Mouse (Mus musculus) stomach, embryonic 16.5 days (tissue): Measurements from ENCODE around the gene Ncbp2. TPM values are rescaled to one million over a fixed set of nuclear protein-coding genes. Genes with fewer than 3 reads are reported as not detected.

Experiments used
- ATAC-seq: fragments of 200-750 bp; cut with Nextera tagmentation; 2 replicates; pipeline ENCODE4 v1.8.0; 2017; ENCODE audit warnings: moderate number of reproducible peaks, moderate TSS enrichment; ENCODE audit not compliant: insufficient read depth, low FRiP score
- H3K27ac ChIP-seq: fragments of 300-500 bp; sonication (generic); 2 replicates; pipeline ENCODE4 v1.5.1; 2014; ENCODE audit warnings: low read length
- H3K27me3 ChIP-seq: fragments of 300-500 bp; sonication (generic); 2 replicates; pipeline ENCODE4 v1.6.1; 2014; ENCODE audit warnings: low read length, control low read depth, mixed read lengths; ENCODE audit not compliant: control insufficient read depth, insufficient read depth
- H3K36me3 ChIP-seq: fragments of 300-500 bp; sonication (generic); 2 replicates; pipeline ENCODE4 v1.6.1; 2014; ENCODE audit warnings: low read length; ENCODE audit not compliant: control insufficient read depth, insufficient read depth
- H3K4me1 ChIP-seq: fragments of 300-500 bp; sonication (generic); 2 replicates; pipeline ENCODE4 v1.6.1; 2014; ENCODE audit warnings: low read length, control low read depth, mixed read lengths; ENCODE audit not compliant: control insufficient read depth, insufficient read depth
- H3K4me2 ChIP-seq: fragments of 300-500 bp; sonication (generic); 2 replicates; pipeline ENCODE4 v1.6.1; 2014; ENCODE audit warnings: low read depth, low read length, mixed read lengths
- H3K4me3 ChIP-seq: fragments of 300-500 bp; sonication (generic); replicated peaks from 2 replicates; pipeline ENCODE4 v1.5.1; 2014; ENCODE audit warnings: mild to moderate bottlenecking, low read length
- H3K9ac ChIP-seq: fragments of 300-500 bp; sonication (generic); 2 replicates; pipeline ENCODE4 v1.6.1; 2014; ENCODE audit warnings: low read length
- H3K9me3 ChIP-seq: fragments of 300-500 bp; sonication (generic); replicated peaks from 2 replicates; pipeline ENCODE4 v1.6.1; 2016; ENCODE audit warnings: low read length, control low read depth; ENCODE audit not compliant: control insufficient read depth
- WGBS: fragments of 180-500 bp; shearing (Covaris S2); extraction: QIAGEN DNeasy Blood & Tissue Kit; methylation state at CpG from one replicate; pipeline ENCODE4 v1.1.7; 2014; 5-methylcytosine and 5-hydroxymethylcytosine counted together
- polyA plus RNA-seq: library from polyadenylated mRNA; unstranded; fragments of >200 nt; fragmentation: Nextera tagmentation; extraction: Ambion mirVana; gene quantifications from 2 replicates; pipeline ENCODE4 v1.2.1, GENCODE M21; 2015

Gene Ncbp2
- polyA plus RNA-seq: 89.5 and 97.9 TPM in 2 replicates

DNA sequence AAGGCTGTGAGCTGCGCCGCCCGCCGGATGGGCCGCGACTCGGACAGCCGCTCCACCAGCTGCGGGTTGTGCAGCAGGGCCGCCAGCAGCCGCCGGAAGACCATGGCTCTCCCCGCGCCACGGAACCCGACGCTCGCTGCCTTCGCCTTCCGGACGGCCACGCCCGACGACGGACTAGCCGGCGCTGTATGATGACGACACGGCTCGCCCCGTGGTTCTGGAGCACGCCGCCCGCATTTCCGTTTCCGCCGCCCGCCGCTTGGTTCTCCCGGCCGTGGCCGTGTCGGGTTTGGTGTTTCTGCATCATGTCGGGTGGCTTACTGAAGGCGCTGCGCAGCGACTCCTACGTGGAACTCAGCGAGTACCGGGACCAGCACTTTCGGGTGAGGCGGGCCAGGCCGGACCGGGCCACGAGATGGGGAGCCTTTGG, at the start of gene Ncbp2, which contains the start of gene 0610012G03Rik:
TSS of gene Ncbp2 (plus strand) at position 169 of the 430 bp plus-strand sequence.
TSS of gene 0610012G03Rik (minus strand) at position 150 of the 430 bp plus-strand sequence.
- Histone ChIP-seq H3K4me1 (peaks cover 28% of the 10 kb centered on the region), H3K9me3 (no peaks in the 10 kb centered on the region), H3K27me3 (no peaks in the 10 kb centered on the region), H3K36me3 (0 out of 2 replicates have a peak, but pooled peaks cover 6% of the 10 kb centered on the region), H3K4me2 (peak within 1 kb of the TSS; percentile 88), H3K9ac (peak within 1 kb of the TSS; percentile 90), H3K27ac (peak within 1 kb of the TSS; percentile 89), H3K4me3 (peak within 1 kb of the TSS; percentile 74)
- 0% methylated on average over 55 of the region's 55 CpGs for WGBS
- ATAC-seq: peak; percentile 92

DNA sequence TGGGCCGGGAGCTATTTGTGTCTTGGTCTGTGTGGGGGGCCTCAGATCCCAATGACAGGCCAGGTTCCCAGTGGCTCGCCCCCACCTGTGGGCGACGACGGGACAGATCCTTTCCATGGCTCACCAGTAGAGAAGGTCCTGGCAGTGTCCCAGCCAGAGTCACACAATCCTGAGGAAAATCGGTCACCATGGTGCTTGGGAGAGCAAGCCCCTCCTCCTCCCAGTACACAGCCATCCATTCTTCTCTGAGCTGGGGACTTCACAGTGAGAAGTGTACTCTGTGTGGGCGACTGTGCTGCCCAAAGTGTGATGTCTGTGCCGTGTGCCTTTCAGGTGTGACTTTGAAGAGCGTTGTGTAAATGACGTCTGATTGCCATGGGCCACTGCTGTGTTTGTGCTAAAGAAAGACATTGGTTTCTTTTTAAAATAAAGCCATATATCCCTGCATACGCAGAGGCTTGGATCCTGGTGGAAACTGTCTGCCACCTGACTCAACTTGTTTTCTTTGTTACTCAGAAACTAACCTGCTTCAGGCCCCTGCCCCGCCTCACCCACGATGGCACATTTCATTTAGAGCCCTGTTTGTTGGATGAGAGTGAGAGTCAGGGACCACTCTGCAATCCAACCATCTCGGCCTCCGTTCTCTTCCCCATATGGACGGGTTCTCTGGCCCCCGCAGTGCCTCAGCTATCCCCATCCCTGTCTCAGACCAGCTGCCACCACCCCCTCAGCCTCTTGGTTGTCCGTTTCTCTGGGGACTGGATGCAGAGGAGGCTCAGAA, 49.6 kb upstream of the Ncbp2 start:
- no peak overlapping the region for H3K4me3 ChIP-seq
- WGBS: 74% methylated on average over 18 of the region's 18 CpGs
- ATAC-seq: no peak
- no peak overlapping the region for H3K4me2 ChIP-seq
- H3K36me3 ChIP-seq: no peaks in the 10 kb centered on the region
- 0 out of 2 replicates have a peak, but pooled peaks cover 4% of the 10 kb centered on the region for H3K4me1 ChIP-seq
- H3K9me3 ChIP-seq: peaks cover 4% of the 10 kb centered on the region; the same call in 1 of the 2 replicates
- H3K27ac ChIP-seq: no peak overlapping the region
- H3K9ac ChIP-seq: no peak overlapping the region
- no peaks in the 10 kb centered on the region for H3K27me3 ChIP-seq

DNA sequence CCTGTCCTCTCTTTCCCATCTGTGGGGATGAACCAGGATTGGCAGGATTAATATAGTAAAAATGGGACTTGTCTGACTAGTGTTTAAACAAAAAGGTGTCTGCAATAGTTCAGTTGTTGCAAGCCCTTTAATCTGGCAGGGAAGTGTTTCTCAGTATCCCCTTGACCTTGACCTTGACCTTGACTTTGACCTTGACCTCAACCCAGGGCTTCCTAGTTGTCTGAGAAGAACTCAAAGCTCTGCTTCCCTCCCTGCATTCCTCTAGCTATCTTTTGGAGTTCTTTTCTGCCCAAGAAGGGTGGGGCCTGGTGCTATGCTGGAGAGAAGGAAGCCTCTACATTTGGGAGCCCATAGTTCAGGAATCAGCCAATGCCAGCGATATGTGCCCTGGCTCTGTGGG, 46.4 kb upstream of the Ncbp2 start:
- Histone ChIP-seq H3K36me3 (no peaks in the 10 kb centered on the region), H3K4me2 (no peak overlapping the region), H3K27me3 (no peaks in the 10 kb centered on the region; the same call in 1 of the 2 replicates), H3K27ac (no peak overlapping the region), H3K9me3 (peaks cover 4% of the 10 kb centered on the region; the same call in 1 of the 2 replicates), H3K4me1 (0 out of 2 replicates have a peak, but pooled peaks cover 3% of the 10 kb centered on the region), H3K9ac (no peak overlapping the region), H3K4me3 (no peak overlapping the region)
- 82% methylated on average over 1 of the region's 1 CpGs for WGBS
- ATAC-seq: no peak

DNA sequence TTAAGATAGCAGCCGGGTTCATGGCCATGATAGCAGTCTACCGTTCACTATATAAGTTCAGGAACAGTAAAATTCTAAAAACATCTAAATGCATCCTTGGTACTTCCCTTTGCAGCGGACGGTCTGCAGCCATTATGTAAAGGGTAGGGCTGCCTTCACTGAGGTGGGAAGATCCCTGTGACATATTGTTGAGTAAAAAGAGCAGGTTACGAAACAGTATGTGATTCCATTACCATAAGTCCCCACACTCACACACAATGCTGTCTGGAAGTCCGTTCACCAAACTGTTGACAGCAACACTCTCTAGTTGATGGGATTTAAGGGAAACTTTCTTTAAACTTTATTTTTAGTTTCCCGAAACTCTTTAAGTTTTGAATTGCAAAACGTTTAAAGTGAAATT, 45.1 kb upstream of the Ncbp2 start:
- ATAC-seq: no peak

DNA sequence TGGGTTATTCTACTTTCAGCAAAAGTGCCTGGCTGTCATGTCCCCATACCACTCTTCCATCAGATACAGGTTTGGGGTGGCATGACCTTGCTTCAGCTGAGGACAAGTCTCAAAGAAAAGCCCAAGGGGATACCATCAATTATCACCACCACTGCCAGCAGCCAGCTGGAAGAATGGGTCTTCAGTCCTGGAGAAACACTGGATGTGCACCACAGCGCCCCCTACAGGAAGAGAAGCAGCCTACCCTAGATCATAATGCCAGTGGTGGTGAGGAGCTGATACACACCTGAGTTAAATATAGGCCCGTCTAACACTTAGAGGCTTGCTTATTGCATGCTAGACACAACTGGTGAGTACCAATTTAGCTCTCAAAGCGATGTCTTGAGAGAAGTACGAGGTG, 43.0 kb upstream of the Ncbp2 start:
- H3K9me3 ChIP-seq: no peaks in the 10 kb centered on the region; the same call in 1 of the 2 replicates
- no peak overlapping the region for H3K4me2 ChIP-seq
- H3K36me3 ChIP-seq: no peaks in the 10 kb centered on the region
- H3K4me1 ChIP-seq: no peaks in the 10 kb centered on the region
- WGBS: 70% methylated on average over 4 of the region's 4 CpGs
- H3K9ac ChIP-seq: no peak overlapping the region
- H3K27ac ChIP-seq: no peak overlapping the region
- no peaks in the 10 kb centered on the region; the same call in 1 of the 2 replicates for H3K27me3 ChIP-seq
- no peak for ATAC-seq
- H3K4me3 ChIP-seq: no peak overlapping the region

More for the DNA sequence above, 45.1 kb upstream of the Ncbp2 start:
- H3K9me3 ChIP-seq: peaks cover 4% of the 10 kb centered on the region; the same call in 1 of the 2 replicates
- WGBS: 83% methylated on average over 8 of the region's 8 CpGs
- no peak overlapping the region for H3K9ac ChIP-seq
- H3K36me3 ChIP-seq: no peaks in the 10 kb centered on the region
- no peaks in the 10 kb centered on the region; the same call in 1 of the 2 replicates for H3K27me3 ChIP-seq
- H3K4me2 ChIP-seq: no peak overlapping the region
- no peak overlapping the region for H3K27ac ChIP-seq
- H3K4me3 ChIP-seq: no peak overlapping the region
- no peaks in the 10 kb centered on the region for H3K4me1 ChIP-seq

DNA sequence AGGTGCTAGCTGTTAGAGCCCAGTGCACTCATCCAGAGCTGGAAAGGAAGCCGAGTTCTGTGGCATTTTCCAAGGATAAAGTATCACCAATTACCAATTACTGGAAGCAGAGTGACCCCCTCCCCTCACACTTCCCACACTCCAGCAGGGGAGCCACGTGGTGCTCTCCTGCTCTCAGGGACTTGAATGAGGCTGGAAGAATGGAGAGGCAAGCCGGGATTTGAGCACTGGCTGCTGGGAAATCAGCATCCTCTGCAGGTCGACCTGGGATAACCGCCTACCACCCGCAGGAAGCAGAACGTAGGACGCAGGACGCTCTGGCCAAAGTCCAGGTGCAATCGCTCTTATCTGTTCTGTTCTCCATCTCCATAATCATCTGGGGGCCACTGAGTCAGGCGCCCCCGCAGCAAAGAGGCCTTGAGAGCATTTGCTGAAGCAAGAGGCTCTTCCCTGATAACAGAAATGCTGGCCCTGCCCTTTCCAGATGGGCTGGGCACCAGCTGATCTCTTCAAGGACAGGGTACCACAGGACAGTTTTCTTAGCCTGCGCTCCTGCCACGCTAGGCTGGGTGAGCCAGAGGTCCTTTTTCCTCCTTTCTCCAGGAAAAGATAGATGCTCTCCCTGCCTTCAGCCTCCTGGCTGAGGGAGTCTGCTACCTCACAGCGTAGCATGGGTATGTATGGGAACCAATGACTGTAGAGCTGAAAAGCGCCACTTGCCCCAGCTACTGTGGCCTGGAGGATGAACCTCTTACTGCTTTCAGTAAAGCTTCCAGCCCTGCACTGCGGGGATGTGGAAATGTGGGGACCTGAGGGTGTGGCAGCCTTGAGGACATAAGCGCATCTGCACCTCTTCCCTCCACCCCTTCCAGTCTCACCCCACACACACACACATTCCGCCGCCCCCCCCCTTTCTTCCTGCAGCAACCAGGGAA, 42.2 kb upstream of the Ncbp2 start:
- no peak for ATAC-seq
- Histone ChIP-seq H3K9me3 (no peaks in the 10 kb centered on the region), H3K4me2 (peak overlapping the region; percentile 54), H3K27ac (no peak overlapping the region), H3K27me3 (no peaks in the 10 kb centered on the region; the same call in 1 of the 2 replicates), H3K4me1 (no peaks in the 10 kb centered on the region), H3K9ac (no peak overlapping the region; the same call in 1 of the 2 replicates), H3K4me3 (no peak overlapping the region), H3K36me3 (no peaks in the 10 kb centered on the region)
- 31% methylated on average over 20 of the region's 20 CpGs for WGBS

DNA sequence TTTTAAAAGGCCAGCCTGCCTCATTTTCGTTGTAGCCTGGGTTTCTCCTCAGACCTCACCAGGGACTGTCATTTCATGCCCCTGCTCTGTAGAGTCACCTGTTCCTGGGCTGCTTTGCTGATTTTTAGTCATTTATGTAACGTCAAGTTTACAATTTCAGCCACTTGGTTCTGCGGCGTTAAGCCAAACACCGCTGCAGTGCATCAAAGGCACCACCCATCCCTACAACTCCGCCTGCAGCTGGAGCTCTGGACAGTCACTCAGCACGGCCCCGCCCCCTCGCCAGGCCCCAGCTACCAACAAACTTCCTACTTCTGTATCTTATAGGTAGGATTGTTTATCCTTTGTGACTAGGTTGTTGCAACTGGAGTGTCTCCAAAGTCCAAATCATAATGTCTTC, 41.4 kb upstream of the Ncbp2 start:
- Histone ChIP-seq H3K27ac (no peak overlapping the region), H3K4me1 (no peaks in the 10 kb centered on the region), H3K36me3 (no peaks in the 10 kb centered on the region), H3K4me3 (peak overlapping the region; percentile 27), H3K4me2 (peak overlapping the region; percentile 54), H3K9me3 (no peaks in the 10 kb centered on the region), H3K27me3 (no peaks in the 10 kb centered on the region; the same call in 1 of the 2 replicates), H3K9ac (peak overlapping the region; percentile 19; the same call in 1 of the 2 replicates)
- ATAC-seq: peak; percentile 68; the same call in 1 of the 2 replicates
- WGBS: 9% methylated on average over 9 of the region's 9 CpGs

DNA sequence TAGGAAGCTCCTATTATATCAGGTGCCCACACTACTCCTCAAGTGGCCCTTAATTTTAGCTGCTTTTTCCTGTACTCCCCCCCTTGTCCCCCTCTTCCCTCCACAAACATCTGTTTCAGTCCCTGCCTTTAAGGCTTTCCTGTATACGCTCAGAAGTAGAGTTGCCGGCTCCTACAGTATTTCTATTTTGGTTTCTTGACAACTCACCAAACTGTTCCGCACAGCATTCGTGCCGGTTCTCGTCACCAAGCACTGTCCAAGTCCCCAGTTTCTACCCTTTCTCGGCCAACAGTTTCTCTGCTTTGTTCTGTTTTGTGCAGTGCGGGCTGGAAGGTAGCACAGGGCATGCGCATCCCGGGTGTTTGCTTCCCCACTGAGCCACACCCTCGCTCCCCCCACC, 39.4 kb upstream of the Ncbp2 start:
- no peak for ATAC-seq
- H3K4me3 ChIP-seq: no peak overlapping the region
- H3K9ac ChIP-seq: no peak overlapping the region
- WGBS: 66% methylated on average over 11 of the region's 11 CpGs
- no peak overlapping the region for H3K4me2 ChIP-seq
- no peaks in the 10 kb centered on the region for H3K36me3 ChIP-seq
- no peaks in the 10 kb centered on the region; the same call in 1 of the 2 replicates for H3K27me3 ChIP-seq
- H3K4me1 ChIP-seq: no peaks in the 10 kb centered on the region
- no peaks in the 10 kb centered on the region for H3K9me3 ChIP-seq
- no peak overlapping the region for H3K27ac ChIP-seq
